Mouse (Mus musculus) stomach, postnatal 0 days (tissue): Measurements from ENCODE around the gene Gm12830. TPM values are rescaled to one million over a fixed set of nuclear protein-coding genes. Genes with fewer than 3 reads are reported as not detected.

Experiments
- ATAC-seq: fragments of 200-750 bp; cut with Nextera tagmentation; 2 replicates; pipeline ENCODE4 v1.8.0; 2017; ENCODE audit not compliant: low FRiP score, low TSS enrichment
- DNase-seq: peaks from one replicate; pipeline ENCODE4 v3.0.0-alpha.2; 2016; ENCODE audit warnings: low spot score
- H3K27ac ChIP-seq: fragments of 300-500 bp; sonication (generic); replicated peaks from 2 replicates; pipeline ENCODE4 v1.5.1; 2014; ENCODE audit warnings: mild to moderate bottlenecking, control low read depth
- H3K27me3 ChIP-seq: fragments of 300-500 bp; sonication (generic); 2 replicates; pipeline ENCODE4 v1.6.1; 2014; ENCODE audit warnings: low read length; ENCODE audit not compliant: control insufficient read depth, insufficient read depth
- H3K36me3 ChIP-seq: fragments of 300-500 bp; sonication (generic); 2 replicates; pipeline ENCODE4 v1.6.1; 2014; ENCODE audit warnings: low read length, mixed read lengths; ENCODE audit not compliant: control insufficient read depth, insufficient read depth
- H3K4me1 ChIP-seq: fragments of 300-500 bp; sonication (generic); replicated peaks from 2 replicates; pipeline ENCODE4 v1.6.1; 2014; ENCODE audit warnings: antibody characterized with exemption; ENCODE audit not compliant: control insufficient read depth, insufficient read depth
- H3K4me2 ChIP-seq: fragments of 300-500 bp; sonication (generic); replicated peaks from 2 replicates; pipeline ENCODE4 v1.6.1; 2014; ENCODE audit warnings: low read depth, mild to moderate bottlenecking, control low read depth, moderate library complexity
- H3K4me3 ChIP-seq: fragments of 300-500 bp; sonication (generic); 2 replicates; pipeline ENCODE4 v1.5.1; 2014; ENCODE audit warnings: low read depth, low read length, control low read depth
- H3K9ac ChIP-seq: fragments of 300-500 bp; sonication (generic); 2 replicates; pipeline ENCODE4 v1.6.1; 2014; ENCODE audit warnings: mild to moderate bottlenecking, low read length, control low read depth, mixed read lengths
- H3K9me3 ChIP-seq: fragments of 300-500 bp; sonication (generic); 2 replicates; pipeline ENCODE4 v1.6.1; 2016; ENCODE audit warnings: low read length; ENCODE audit not compliant: control insufficient read depth
- CTCF ChIP-seq: IDR thresholded peaks from 2 replicates; pipeline ENCODE4 v1.5.1; 2016; ENCODE audit warnings: antibody characterized with exemption, low read depth, mild to moderate bottlenecking, moderate library complexity
- EP300 ChIP-seq: optimal IDR thresholded peaks from 2 replicates; pipeline ENCODE3; 2016; ENCODE audit warnings: antibody characterized with exemption
- WGBS: fragments of 180-500 bp; shearing (Covaris S2); extraction: QIAGEN DNeasy Blood & Tissue Kit; methylation state at CpG from one replicate; pipeline ENCODE4 v1.1.7; 2014; 5-methylcytosine and 5-hydroxymethylcytosine counted together
- polyA plus RNA-seq: library from polyadenylated mRNA; unstranded; fragments of >200 nt; fragmentation: Nextera tagmentation; extraction: Ambion mirVana; gene quantifications from 2 replicates; pipeline ENCODE4 v1.2.1, GENCODE M21; 2015

The Gm12830 gene
- polyA plus RNA-seq, 1 experiment from 2014 or later = not detected

- DNase-seq (peak; percentile 24), ATAC-seq (peak; percentile 67)
- Histone ChIP-seq H3K4me2 (no peak overlapping the region), H3K9ac (no peak overlapping the region), H3K27me3 (no peaks in the 10 kb centered on the region), H3K4me3 (no peak overlapping the region), H3K9me3 (no peaks in the 10 kb centered on the region), H3K27ac (no peak overlapping the region), H3K36me3 (no peaks in the 10 kb centered on the region), H3K4me1 (no peaks in the 10 kb centered on the region)
- WGBS = 26% methylated on average over 17 of the region's 17 CpGs
- TF ChIP-seq EP300 = no peak
- no peak for TF ChIP-seq CTCF
Observed at GRCm38 (mm10) chr4:114779758-114780546, 41.6 kb upstream of the Gm12830 start.

- Histone ChIP-seq H3K4me2 (no peak overlapping the region), H3K4me3 (no peak overlapping the region), H3K9me3 (no peaks in the 10 kb centered on the region), H3K27ac (no peak overlapping the region), H3K27me3 (no peaks in the 10 kb centered on the region), H3K4me1 (no peaks in the 10 kb centered on the region), H3K9ac (no peak overlapping the region), H3K36me3 (no peaks in the 10 kb centered on the region)
- whole genome bisulfite sequencing = 84% methylated on average over 7 of the region's 7 CpGs
- no peak for TF ChIP-seq EP300
- no peak for TF ChIP-seq CTCF
- DNase-seq (no peak), ATAC-seq (no peak)
Observed at GRCm38 (mm10) chr4:114782851-114783250, 38.7 kb upstream of the Gm12830 start.

GRCm38 (mm10) chr4:114784735-114785134 lies 36.8 kb upstream of the Gm12830 start:
- DNase-seq = no peak
- H3K27me3 ChIP-seq = no peaks in the 10 kb centered on the region
- no peak for ATAC-seq

GRCm38 (mm10) chr4:114788856-114789255 lies 32.7 kb upstream of the Gm12830 start:
- no peak overlapping the region for H3K4me3 ChIP-seq
- H3K36me3 ChIP-seq = no peaks in the 10 kb centered on the region
- no peaks in the 10 kb centered on the region for H3K9me3 ChIP-seq
- TF ChIP-seq CTCF (no peak), EP300 (no peak)
- no peak overlapping the region for H3K9ac ChIP-seq
- no peak for DNase-seq
- H3K27me3 ChIP-seq = no peaks in the 10 kb centered on the region
- H3K4me2 ChIP-seq = no peak overlapping the region
- no peak for ATAC-seq
- H3K4me1 ChIP-seq = no peaks in the 10 kb centered on the region
- no peak overlapping the region for H3K27ac ChIP-seq
- WGBS = 67% methylated on average over 4 of the region's 4 CpGs

More at GRCm38 (mm10) chr4:114784735-114785134, 36.8 kb upstream of the Gm12830 start:
- Histone ChIP-seq H3K4me3 (no peak overlapping the region), H3K9ac (no peak overlapping the region), H3K27ac (no peak overlapping the region), H3K4me1 (no peaks in the 10 kb centered on the region), H3K36me3 (no peaks in the 10 kb centered on the region), H3K9me3 (no peaks in the 10 kb centered on the region), H3K4me2 (no peak overlapping the region)
- WGBS = 91% methylated on average over 2 of the region's 2 CpGs
- peak; percentile 13; the same call in 1 of the 2 replicates for TF ChIP-seq CTCF
- no peak for TF ChIP-seq EP300

- no peak overlapping the region for H3K27ac ChIP-seq
- no peak for ATAC-seq
- H3K9ac ChIP-seq = no peak overlapping the region
- no peaks in the 10 kb centered on the region for H3K36me3 ChIP-seq
- DNase-seq = no peak
- no peaks in the 10 kb centered on the region for H3K27me3 ChIP-seq
- 45% methylated on average over 9 of the region's 9 CpGs for WGBS
- no peaks in the 10 kb centered on the region for H3K9me3 ChIP-seq
- H3K4me2 ChIP-seq = no peak overlapping the region
- no peak for TF ChIP-seq EP300
- TF ChIP-seq CTCF = no peak
- H3K4me3 ChIP-seq = no peak overlapping the region
- no peaks in the 10 kb centered on the region for H3K4me1 ChIP-seq
Observed at GRCm38 (mm10) chr4:114791650-114792049, 29.9 kb upstream of the Gm12830 start.

- Histone ChIP-seq H3K9me3 (no peaks in the 10 kb centered on the region), H3K4me3 (no peak overlapping the region), H3K27ac (no peak overlapping the region), H3K36me3 (no peaks in the 10 kb centered on the region), H3K27me3 (no peaks in the 10 kb centered on the region), H3K9ac (no peak overlapping the region), H3K4me1 (no peaks in the 10 kb centered on the region), H3K4me2 (no peak overlapping the region)
- TF ChIP-seq CTCF (peak; percentile 56), EP300 (no peak)
- WGBS = 95% methylated on average over 2 of the region's 2 CpGs
- no peak for DNase-seq
- no peak for ATAC-seq
Observed at GRCm38 (mm10) chr4:114793836-114794235, 27.7 kb upstream of the Gm12830 start.
